Mouse (Mus musculus) kidney, adult 8-10 months (tissue): ENCODE results near the gene Itpr2.

Source experiments
- DNase-seq, 2 experiments: peaks; one replicate each; pipeline ENCODE4 v3.0.0; 2022

Itpr2 gene

GRCm38 (mm10) chr6:146343671-146344384, 158.2 kb downstream of the Itpr2 start:
- no peak for DNase-seq

DNA sequence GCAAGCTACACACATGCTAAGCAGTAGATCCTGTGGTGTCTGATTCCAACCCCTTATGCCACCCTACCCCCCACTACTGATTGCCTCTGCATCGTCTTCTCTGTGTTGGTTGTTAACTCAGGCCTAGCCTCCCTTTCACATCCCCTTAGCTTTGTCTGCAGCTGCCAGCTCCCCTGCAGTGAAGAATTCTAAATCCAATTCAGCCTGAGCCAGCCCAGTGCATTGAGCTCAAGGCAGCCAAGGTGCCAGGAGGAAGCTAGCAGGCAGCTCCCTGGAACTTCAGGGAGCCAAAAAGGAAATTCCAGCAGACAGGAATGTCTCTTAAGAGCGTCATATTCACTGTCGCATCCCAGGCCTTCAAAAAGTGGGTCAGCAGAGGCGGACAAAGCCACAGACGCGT, 159.0 kb downstream of the Itpr2 start:
- no peak for DNase-seq

DNA sequence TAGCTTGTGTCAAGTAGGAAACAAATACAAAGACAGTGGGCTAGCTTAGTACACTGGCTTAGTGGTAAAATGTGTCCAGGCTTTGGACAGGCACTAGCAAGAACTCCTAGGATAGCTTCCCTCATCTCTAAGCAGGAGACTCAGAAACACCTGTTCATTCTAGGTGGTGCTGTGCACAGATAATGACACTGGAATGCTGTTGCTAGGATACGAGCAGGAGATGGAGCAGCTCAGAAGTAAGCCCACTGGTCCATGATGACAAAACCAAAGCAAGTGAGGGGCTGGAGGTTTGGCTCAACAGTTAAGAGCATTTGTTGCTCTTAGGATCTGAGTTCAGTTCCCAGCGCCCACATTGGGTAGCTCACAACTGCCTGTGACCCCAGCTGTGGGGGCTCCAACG, 160.1 kb downstream of the Itpr2 start:
- no peak for DNase-seq

DNA sequence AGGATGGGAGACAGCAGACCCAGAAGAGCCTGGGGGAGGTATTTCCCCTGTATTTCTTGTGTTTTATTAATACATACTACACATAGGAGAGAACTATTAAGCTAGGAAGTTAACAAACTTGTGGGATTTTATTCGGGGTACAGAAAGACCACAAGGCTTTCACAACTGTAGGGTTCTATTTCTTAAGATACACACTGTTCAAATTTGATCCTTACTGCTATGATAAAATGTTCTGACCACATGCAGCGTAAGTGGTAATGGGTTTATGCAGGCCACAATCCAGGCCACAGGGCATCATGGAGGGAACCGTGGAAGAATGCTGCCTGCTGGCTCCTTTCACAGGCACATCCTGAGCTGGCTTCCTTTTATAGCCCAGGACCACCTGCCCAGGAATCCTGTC, 160.6 kb downstream of the Itpr2 start:
- DNase-seq, result no peak

DNA sequence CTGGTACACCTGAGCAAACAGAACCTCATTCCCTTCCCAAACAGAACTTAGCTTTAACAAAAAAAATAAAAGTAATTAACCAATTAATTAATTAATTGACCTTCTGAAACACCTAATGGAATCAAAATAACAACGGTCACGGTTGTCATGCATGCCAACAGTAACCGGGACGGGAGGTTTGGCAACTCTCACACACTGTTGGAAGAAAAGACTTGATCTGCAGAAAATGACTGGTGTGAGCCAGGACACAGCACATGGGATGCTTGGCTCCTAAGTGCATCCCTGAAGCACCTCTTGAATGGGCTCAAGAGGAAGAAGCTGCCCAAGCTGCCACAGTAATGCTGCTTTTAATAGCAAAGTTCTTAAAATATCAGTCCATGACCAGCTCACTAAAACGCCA, 161.1 kb downstream of the Itpr2 start:
- no peak for DNase-seq

GRCm38 (mm10) chr6:146339779-146340178, 162.2 kb downstream of the Itpr2 start:
- DNase-seq, result peak in 1 of 2 experiments; percentile 37

DNA sequence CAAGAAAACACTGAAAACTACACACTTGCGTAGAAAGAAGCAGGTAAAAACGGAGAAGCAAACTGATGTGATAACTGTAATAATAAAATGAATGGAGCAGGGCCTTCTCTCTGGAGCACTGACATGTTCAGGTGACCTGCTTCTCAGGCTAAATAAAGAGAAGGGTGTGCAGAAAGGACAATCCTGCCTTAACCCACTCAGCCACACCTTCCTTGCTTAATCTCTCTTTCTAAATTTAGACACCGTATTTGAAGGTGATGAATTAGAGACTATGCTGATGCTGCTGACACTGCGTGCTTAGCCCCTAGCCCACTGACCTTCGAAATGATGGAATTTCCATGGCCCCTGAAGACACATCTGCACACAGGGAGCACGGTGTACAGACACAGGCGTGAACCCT, 164.8 kb downstream of the Itpr2 start:
- no peak for DNase-seq

- DNase-seq, result no peak
Measured at GRCm38 (mm10) chr6:146335191-146335590, 166.8 kb downstream of the Itpr2 start.

DNA sequence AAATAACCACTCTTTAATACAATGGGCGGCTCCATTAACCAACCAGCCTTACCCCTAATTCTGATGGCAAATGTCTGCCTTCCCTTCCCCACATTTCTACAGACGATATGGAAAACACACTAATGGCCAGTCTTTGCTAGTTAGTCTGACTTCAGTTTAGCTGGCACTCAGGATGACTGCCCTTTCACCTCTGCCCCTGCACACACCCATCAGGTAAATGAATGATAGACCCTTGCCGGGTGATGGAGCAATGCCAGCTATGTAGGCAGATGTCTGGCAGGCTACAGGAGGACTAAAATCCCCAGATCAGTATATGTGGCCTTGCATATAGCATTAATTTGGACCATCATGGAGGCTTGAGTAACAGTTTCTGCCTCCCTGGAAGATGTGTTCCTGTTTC, 168.5 kb downstream of the Itpr2 start:
- DNase-seq, result peak; percentile 85 to 90

DNA sequence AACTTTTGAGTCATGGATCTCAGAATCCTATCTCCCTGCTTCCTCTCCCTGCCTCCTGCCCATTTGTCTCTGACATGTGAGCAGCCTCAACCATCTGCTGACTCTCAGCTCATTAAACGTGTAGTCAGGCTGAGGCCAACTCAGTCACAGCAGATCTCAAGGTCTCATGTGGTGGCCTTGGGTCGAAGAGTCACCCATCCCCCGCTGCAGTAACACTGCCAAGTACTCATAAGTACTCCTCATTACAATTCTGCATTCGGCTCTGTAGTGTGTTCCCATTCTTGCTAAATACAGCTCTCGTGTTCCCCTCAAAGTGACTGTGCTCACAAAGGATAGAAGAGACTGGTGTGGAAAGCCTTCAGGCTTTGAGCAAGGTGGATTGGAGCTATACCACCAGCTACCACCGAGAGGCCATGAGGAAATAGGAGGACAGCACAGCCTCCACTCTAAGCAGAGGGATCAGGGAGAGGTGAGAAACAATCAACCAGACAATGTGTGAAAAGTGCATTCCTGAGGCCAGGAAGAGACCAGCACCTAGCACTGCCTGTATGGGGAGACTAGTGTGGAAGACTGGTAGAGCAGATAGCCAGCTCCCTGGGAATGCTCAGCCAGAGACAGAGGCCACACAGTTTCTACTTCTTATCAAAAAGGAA, 170.9 kb downstream of the Itpr2 start:
- DNase-seq, result peak; percentile 43 to 49

GRCm38 (mm10) chr6:146329079-146329478, 172.9 kb downstream of the Itpr2 start:
- DNase-seq, result no peak

DNA sequence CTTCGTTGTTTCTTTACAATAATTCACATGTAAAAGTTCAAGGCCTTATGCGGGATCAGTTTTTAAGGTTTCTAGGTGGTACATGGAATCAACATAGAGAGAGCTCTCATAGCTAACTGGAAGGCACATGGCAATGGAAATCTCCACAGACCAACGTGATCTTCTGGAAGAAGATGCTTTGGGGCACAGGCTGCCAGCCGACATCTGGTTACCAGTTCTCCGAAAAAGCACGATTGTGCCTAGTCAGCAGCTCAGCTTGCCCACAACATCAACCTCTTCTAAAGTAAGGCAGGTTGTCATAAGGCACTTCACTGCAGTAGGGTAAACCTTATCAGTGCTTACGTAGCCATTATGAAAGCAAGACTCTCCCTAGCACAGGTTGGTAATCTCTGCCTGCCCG, 175.4 kb downstream of the Itpr2 start:
- DNase-seq, result no peak

DNA sequence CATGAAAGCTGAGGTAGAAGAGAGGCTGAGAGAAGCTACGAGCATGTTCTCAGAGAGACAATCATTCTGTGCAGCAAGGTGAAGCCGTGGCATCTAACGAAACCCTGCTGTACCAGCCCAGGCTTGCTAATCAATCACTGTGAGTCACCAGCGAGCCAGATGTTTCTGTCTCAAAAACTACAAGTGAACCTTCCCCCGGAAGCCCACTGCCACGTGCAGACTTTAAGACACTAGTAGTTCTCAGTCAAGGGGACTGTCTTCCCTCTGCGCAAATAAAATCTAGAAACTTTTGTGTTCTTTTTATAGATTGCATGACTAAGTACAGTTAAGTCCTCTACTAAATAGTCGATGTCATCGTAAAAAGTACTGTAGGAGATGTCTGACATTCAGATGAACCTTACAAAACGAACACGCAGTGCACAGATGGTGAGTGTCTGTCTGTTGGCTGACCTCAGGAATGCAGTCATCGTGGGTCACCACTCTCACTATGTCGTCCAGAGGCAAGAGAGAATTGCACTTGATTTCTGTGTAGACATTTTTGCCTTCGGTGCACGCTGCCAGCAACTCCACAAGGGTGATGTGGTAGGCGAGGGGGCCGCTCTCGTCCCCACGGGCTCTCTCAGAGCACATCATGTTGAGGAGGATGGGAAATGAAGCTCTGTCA, 177.3 kb downstream of the Itpr2 start:
- DNase-seq, result no peak

DNA sequence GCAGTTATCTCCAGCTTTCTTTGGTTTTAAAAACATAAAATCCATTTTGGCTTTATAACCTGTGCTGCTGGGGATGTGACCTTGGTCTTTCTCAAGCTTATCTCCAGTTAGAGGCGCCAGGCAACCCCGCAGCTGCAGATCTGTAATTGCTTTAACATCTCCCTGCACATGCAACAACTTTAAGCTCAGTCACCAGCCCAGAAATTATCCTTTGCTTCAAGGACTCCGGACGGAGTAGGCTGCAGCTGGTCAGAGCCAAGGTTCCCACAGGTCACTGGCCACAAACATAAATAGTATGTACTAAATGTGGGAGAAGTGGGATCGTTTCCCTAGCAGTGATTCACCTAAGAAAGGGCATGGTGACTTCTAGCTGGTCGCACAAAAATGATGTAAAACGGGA, 179.5 kb downstream of the Itpr2 start:
- no peak for DNase-seq

GRCm38 (mm10) chr6:146321951-146322350, 180.1 kb downstream of the Itpr2 start:
- DNase-seq, result peak; percentile 19 to 32

GRCm38 (mm10) chr6:146316415-146316814, 185.6 kb downstream of the Itpr2 start:
- no peak for DNase-seq

GRCm38 (mm10) chr6:146315153-146315552, 186.9 kb downstream of the Itpr2 start:
- DNase-seq, result peak; percentile 84

DNA sequence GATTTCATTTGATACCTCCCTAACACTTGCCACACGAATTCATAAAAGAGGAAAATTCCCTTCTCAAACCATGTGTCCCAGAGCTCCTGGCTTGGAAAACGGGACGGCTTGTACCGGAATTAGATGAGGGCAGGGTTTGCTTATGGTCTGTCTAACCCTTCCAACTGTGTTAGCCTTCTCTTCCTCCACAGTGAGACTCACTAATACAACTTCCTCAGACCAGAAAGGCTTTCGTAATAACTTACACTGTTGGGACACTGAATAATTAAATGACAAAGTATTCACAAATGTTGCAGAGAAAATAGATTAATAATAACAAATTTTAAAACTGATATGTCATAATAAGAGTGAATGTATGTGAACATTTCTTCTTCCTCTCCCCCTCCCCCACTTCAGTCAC, 187.7 kb downstream of the Itpr2 start:
- no peak for DNase-seq

DNA sequence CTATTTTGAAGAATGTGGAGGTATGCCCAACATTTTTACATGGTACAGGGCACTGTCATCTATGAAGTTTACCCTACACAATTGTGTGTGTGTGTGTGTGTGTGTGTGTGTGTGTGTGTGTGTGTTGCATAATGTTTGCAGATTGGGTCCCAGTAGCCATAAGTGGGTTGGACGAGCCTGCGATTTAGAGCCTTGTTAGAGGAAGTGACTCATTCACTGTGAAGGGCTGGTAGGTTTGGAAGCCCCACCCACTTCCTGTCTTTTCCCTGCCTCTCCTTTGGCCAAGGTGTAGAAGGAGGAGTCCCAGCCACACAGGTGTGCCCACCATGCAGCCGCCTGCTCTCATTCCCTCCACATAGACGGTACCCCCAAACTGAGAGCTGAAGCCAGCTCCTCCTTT, 188.6 kb downstream of the Itpr2 start:
- DNase-seq, result no peak

GRCm38 (mm10) chr6:146310210-146310609, 191.8 kb downstream of the Itpr2 start:
- no peak for DNase-seq

- DNase-seq, result no peak
Measured at GRCm38 (mm10) chr6:146309335-146309734, 192.7 kb downstream of the Itpr2 start.

DNA sequence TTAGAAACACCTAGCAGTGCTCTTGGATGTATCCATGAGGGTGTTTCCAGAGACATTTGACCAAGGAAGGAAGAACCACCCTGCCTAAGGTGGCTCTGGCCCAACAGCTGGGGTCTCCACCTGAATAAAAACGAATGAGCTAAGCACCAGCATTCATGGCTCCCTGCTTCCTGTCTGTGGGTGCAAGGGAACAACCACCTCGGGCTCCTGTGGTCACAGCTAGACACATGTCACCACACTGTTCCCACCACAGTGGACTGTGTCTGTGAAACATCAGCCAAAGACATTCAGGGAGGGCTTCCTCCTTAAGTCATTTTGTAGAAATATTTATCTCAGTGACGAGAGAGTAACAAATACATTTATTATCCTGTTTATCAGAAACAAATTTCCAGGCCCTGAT, 196.0 kb downstream of the Itpr2 start:
- DNase-seq, result no peak

DNA sequence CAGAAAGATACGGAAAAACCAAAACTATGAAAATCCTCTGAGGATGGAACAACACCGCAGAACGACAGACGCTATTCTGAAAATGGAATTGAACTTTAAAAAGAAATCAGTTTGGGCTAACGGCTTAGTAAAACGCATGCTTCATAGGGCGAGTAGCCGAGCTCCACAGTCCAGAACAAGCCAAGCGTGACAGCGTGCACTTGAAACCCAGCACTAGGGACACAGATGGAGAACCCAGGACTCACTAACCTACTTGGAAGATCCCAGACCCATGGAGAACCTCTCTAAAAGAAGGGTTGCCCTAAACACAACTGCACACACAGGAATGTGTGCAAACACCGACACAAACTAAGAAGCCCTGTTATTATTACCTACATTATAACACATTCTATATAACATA, 197.9 kb downstream of the Itpr2 start:
- peak in 1 of 2 experiments; percentile 21 for DNase-seq

GRCm38 (mm10) chr6:146303336-146303735, 198.7 kb downstream of the Itpr2 start:
- no peak for DNase-seq
